28 mouse cellular contexts compared by ENCODE assay signal in genomic region chr4:10311886-10312285, GRCm38 (mm10).
A peak's percentile ranks its signal among the peaks of the same experiment; 100 is the strongest.
DNase-seq lines count a peak whose midpoint lies in the region; ATAC-seq lines count a peak whose summit lies in the region.
"Had no signal": no experiment of that assay in that cellular context is flagged by ENCODE, and none has a peak within 500 bp of the region (broad histone marks: within the 10 kb centered on the region; RNA-seq: fewer than 3 reads in every experiment).

No protein-coding gene starts in this region.

- no peak for DNase-seq in heart, postnatal 25 days (ENCODE audit: low spot score)
- DNase-seq in ES-CJ7 (ENCODE audit: low read depth, low spot score) (peak; percentile 50), R1 (ENCODE audit: low read depth, low spot score) (peak; percentile 28)
- peak; percentile 61 for DNase-seq in embryonic facial prominence, embryonic 11.5 days (ENCODE audit: low spot score)
- DNase-seq in ovary, adult 18-20 months (ENCODE audit: low spot score), result no peak
- DNase-seq: adrenal gland, postnatal 14 days; B cell, adult 2 months; cerebellum, adult 11-12 months; cerebellum, adult 9-11 months; gastrocnemius, postnatal 14 days; heart, postnatal 36 days; kidney, adult 2 months; kidney, postnatal 36 days; layer of hippocampus, postnatal 36 days; left cerebral cortex, postnatal 4 days; liver, postnatal 0 days; lung, postnatal 36 days; retina, postnatal 1 day; right cerebral cortex, postnatal 14 days had no signal

- H3K4me3 ChIP-seq in heart, embryonic 12.5 days, result no peak overlapping the region
- no peak overlapping the region for H3K4me3 ChIP-seq in embryonic facial prominence, embryonic 11.5 days (ENCODE audit: low read depth, low read length)
- H3K4me3 ChIP-seq: embryonic facial prominence, embryonic 13.5 days; erythroblast, embryonic 14.5 days; forebrain, embryonic 12.5 days; intestine, embryonic 15.5 days; liver, embryonic 12.5 days; midbrain, embryonic 12.5 days; stomach, embryonic 15.5 days had no signal

- no peaks in the 10 kb centered on the region for H3K36me3 ChIP-seq in heart, embryonic 12.5 days
- no peaks in the 10 kb centered on the region for H3K36me3 ChIP-seq in embryonic facial prominence, embryonic 11.5 days (replicated peaks; ENCODE audit: control insufficient read depth, insufficient read depth, low read depth, low read length)
- H3K36me3 ChIP-seq: embryonic facial prominence, embryonic 13.5 days; forebrain, embryonic 12.5 days; intestine, embryonic 15.5 days; liver, embryonic 12.5 days; midbrain, embryonic 12.5 days; stomach, embryonic 15.5 days had no signal

- no peaks in the 10 kb centered on the region for H3K27me3 ChIP-seq in heart, embryonic 12.5 days (replicated peaks)
- H3K27me3 ChIP-seq in embryonic facial prominence, embryonic 11.5 days (ENCODE audit: control insufficient read depth, insufficient read depth, low read length), result no peaks in the 10 kb centered on the region
- H3K27me3 ChIP-seq: embryonic facial prominence, embryonic 13.5 days; forebrain, embryonic 12.5 days; intestine, embryonic 15.5 days; liver, embryonic 12.5 days; midbrain, embryonic 12.5 days; stomach, embryonic 15.5 days had no signal

- ATAC-seq in heart, embryonic 12.5 days (ENCODE audit: insufficient number of reproducible peaks, low FRiP score), result no peak
- ATAC-seq in embryonic facial prominence, embryonic 11.5 days (replicated peaks; ENCODE audit: insufficient number of reproducible peaks, low FRiP score, low TSS enrichment, low read depth), result peak; percentile 44; the same call in 1 of the 2 replicates
- ATAC-seq: hindbrain, postnatal 0 days; intestine, embryonic 15.5 days; liver, embryonic 12.5 days; liver, postnatal 0 days had no signal

- H3K9ac ChIP-seq in heart, embryonic 12.5 days, result no peak overlapping the region
- no peak overlapping the region for H3K9ac ChIP-seq in embryonic facial prominence, embryonic 11.5 days (replicated peaks; ENCODE audit: low read length)
- H3K9ac ChIP-seq: embryonic facial prominence, embryonic 13.5 days; forebrain, embryonic 12.5 days; intestine, embryonic 15.5 days; liver, embryonic 12.5 days; liver, postnatal 0 days; midbrain, embryonic 12.5 days; stomach, embryonic 15.5 days had no signal

- 28% methylated on average over 5 of the region's 5 CpGs for WGBS in heart, embryonic 12.5 days
- WGBS in embryonic facial prominence, embryonic 11.5 days, result 28% methylated on average over 5 of the region's 5 CpGs

- peaks cover 22% of the 10 kb centered on the region for H3K4me1 ChIP-seq in heart, embryonic 12.5 days (replicated peaks)
- H3K4me1 ChIP-seq in embryonic facial prominence, embryonic 11.5 days (ENCODE audit: control insufficient read depth, insufficient read depth, low read length), result no peaks in the 10 kb centered on the region
- H3K4me1 ChIP-seq: forebrain, embryonic 12.5 days; intestine, embryonic 15.5 days; liver, embryonic 12.5 days; midbrain, embryonic 12.5 days; stomach, embryonic 15.5 days had no signal

- H3K4me2 ChIP-seq in heart, embryonic 12.5 days, result peak overlapping the region; percentile 31
- H3K4me2 ChIP-seq in embryonic facial prominence, embryonic 11.5 days (ENCODE audit: low read depth, low read length), result no peak overlapping the region
- H3K4me2 ChIP-seq: embryonic facial prominence, embryonic 13.5 days; forebrain, embryonic 12.5 days; intestine, embryonic 15.5 days; liver, embryonic 12.5 days; midbrain, embryonic 12.5 days; stomach, embryonic 15.5 days had no signal

- 0 out of 2 replicates have a peak overlapping the region, but pooled peaks have one; percentile 34 for H3K27ac ChIP-seq in heart, embryonic 12.5 days (ENCODE audit: poor library complexity, severe bottlenecking)
- no peak overlapping the region for H3K27ac ChIP-seq in embryonic facial prominence, embryonic 11.5 days (replicated peaks; ENCODE audit: low read depth, low read length)
- H3K27ac ChIP-seq: embryonic facial prominence, embryonic 13.5 days; forebrain, embryonic 12.5 days; hindbrain, postnatal 0 days; intestine, embryonic 15.5 days; liver, embryonic 12.5 days; midbrain, embryonic 12.5 days; stomach, embryonic 15.5 days had no signal

- H3K9me3 ChIP-seq in heart, embryonic 12.5 days (replicated peaks), result no peaks in the 10 kb centered on the region
- no peaks in the 10 kb centered on the region for H3K9me3 ChIP-seq in embryonic facial prominence, embryonic 11.5 days (replicated peaks; ENCODE audit: control insufficient read depth, low read length)
- H3K9me3 ChIP-seq: embryonic facial prominence, embryonic 13.5 days; forebrain, embryonic 12.5 days; intestine, embryonic 15.5 days; liver, embryonic 12.5 days; midbrain, embryonic 12.5 days; stomach, embryonic 15.5 days had no signal

- intact Hi-C loops in heart, postnatal 25 days (cut with DNase I), result no loop called here

Comparison
In these comparisons a context has a peak if more than half of its experiments do, and no peak if none do; other contexts are left out.
1. DNase-seq: peak in ES-CJ7 (single experiment), R1 (single experiment) and embryonic facial prominence, embryonic 11.5 days (single experiment); none in heart, postnatal 25 days (single experiment) and ovary, adult 18-20 months (single experiment).